Mouse (Mus musculus) forebrain, embryonic 16.5 days (tissue): ENCODE data around the gene Ppfia3. TPM values are rescaled to one million over a fixed set of nuclear protein-coding genes. Genes with fewer than 3 reads are reported as not detected.

Source experiments
- ATAC-seq: fragments of 200-750 bp; cut with Nextera tagmentation; 2 replicates; pipeline ENCODE4 v1.8.0; 2017; ENCODE audit warnings: mild to moderate bottlenecking, moderate library complexity
- H3K27ac ChIP-seq: fragments of 300-500 bp; sonication (generic); 2 replicates; pipeline ENCODE4 v1.5.1; 2014; ENCODE audit warnings: low read length, control low read depth
- H3K27me3 ChIP-seq: fragments of 300-500 bp; sonication (generic); replicated peaks from 2 replicates; pipeline ENCODE4 v1.6.1; 2014; ENCODE audit warnings: low read length; ENCODE audit not compliant: control insufficient read depth, insufficient read depth
- H3K36me3 ChIP-seq: fragments of 300-500 bp; sonication (generic); 2 replicates; pipeline ENCODE4 v1.6.1; 2014; ENCODE audit not compliant: control insufficient read depth, insufficient read depth
- H3K4me1 ChIP-seq: fragments of 300-500 bp; sonication (generic); replicated peaks from 2 replicates; pipeline ENCODE4 v1.6.1; 2014; ENCODE audit warnings: low read length; ENCODE audit not compliant: control insufficient read depth, insufficient read depth
- H3K4me2 ChIP-seq: fragments of 300-500 bp; sonication (generic); 2 replicates; pipeline ENCODE4 v1.6.1; 2014; ENCODE audit warnings: mild to moderate bottlenecking, low read length, control low read depth
- H3K4me3 ChIP-seq: fragments of 300-500 bp; sonication (generic); replicated peaks from 2 replicates; pipeline ENCODE4 v1.5.1; 2014; ENCODE audit warnings: mild to moderate bottlenecking, low read length, control low read depth
- H3K9ac ChIP-seq: fragments of 300-500 bp; sonication (generic); replicated peaks from 2 replicates; pipeline ENCODE4 v1.6.1; 2014; ENCODE audit warnings: low read depth, low read length, control low read depth
- H3K9me3 ChIP-seq: fragments of 300-500 bp; sonication (generic); 2 replicates; pipeline ENCODE4 v1.6.1; 2016; ENCODE audit warnings: low read length; ENCODE audit not compliant: control insufficient read depth
- WGBS: fragments of 180-500 bp; shearing (Covaris S2); extraction: QIAGEN DNeasy Blood & Tissue Kit; methylation state at CpG from one replicate; pipeline ENCODE4 v1.1.7; 2014; 5-methylcytosine and 5-hydroxymethylcytosine counted together
- polyA plus RNA-seq: library from polyadenylated mRNA; unstranded; fragments of >200 nt; fragmentation: Nextera tagmentation; extraction: Ambion mirVana; gene quantifications from 2 replicates; pipeline ENCODE4 v1.2.1, GENCODE M21; 2015

Ppfia3 gene
- polyA plus RNA-seq, 1 experiment from 2014 or later: 19.7 TPM

GRCm38 (mm10) chr7:45296626-45297025, 70.2 kb downstream of the Ppfia3 start:
- no peaks in the 10 kb centered on the region for H3K36me3 ChIP-seq
- ATAC-seq: no peak
- no peak overlapping the region; the same call in 1 of the 2 replicates for H3K27ac ChIP-seq
- no peaks in the 10 kb centered on the region for H3K9me3 ChIP-seq
- 61% methylated on average over 1 of the region's 1 CpGs for WGBS
- no peak overlapping the region for H3K4me2 ChIP-seq
- no peak overlapping the region for H3K9ac ChIP-seq
- peaks cover 9% of the 10 kb centered on the region; the same call in 1 of the 2 replicates for H3K4me1 ChIP-seq
- no peak overlapping the region for H3K4me3 ChIP-seq
- H3K27me3 ChIP-seq: peaks cover 5% of the 10 kb centered on the region; the same call in 1 of the 2 replicates

Other genes with a start within 250 kb of the Ppfia3 start
- 860 and 958 TPM in 2 replicates for gene Rps11, start 242.6 kb downstream of the Ppfia3 start, polyA plus RNA-seq
- gene Rpl13a, start 238.3 kb downstream of the Ppfia3 start, polyA plus RNA-seq: 722 and 741 TPM in 2 replicates
- not detected in 2 replicates for gene Gm45713, start 230.8 kb downstream of the Ppfia3 start, polyA plus RNA-seq
- gene Flt3l, start 230.6 kb downstream of the Ppfia3 start, polyA plus RNA-seq: 1.1 and 1.4 TPM in 2 replicates
- gene Pih1d1, start 212.7 kb downstream of the Ppfia3 start, polyA plus RNA-seq: 84.2 and 90.2 TPM in 2 replicates
- gene Aldh16a1, start 212.4 kb downstream of the Ppfia3 start, polyA plus RNA-seq: 19.3 and 20.9 TPM in 2 replicates
- 20.1 and 22.8 TPM in 2 replicates for gene Slc17a7, start 203.1 kb downstream of the Ppfia3 start, polyA plus RNA-seq
- 0.51 TPM in 1 of 2 replicates, not detected in the other for gene Gfy, start 187.4 kb downstream of the Ppfia3 start, polyA plus RNA-seq
- 0.63 TPM in 1 of 2 replicates, not detected in the other for gene Pth2, start 186.0 kb downstream of the Ppfia3 start, polyA plus RNA-seq
- gene Ccdc155, start 162.1 kb downstream of the Ppfia3 start, polyA plus RNA-seq: 0.58 and 0.95 TPM in 2 replicates
- gene Dkkl1, start 154.9 kb downstream of the Ppfia3 start, polyA plus RNA-seq: 1.1 and 2.2 TPM in 2 replicates
- gene Tead2, start 151.3 kb downstream of the Ppfia3 start, polyA plus RNA-seq: 73.1 and 79.5 TPM in 2 replicates
- 1.5 and 1.6 TPM in 2 replicates for gene Cd37, start 127.9 kb downstream of the Ppfia3 start, polyA plus RNA-seq
- 0.30 and 0.47 TPM in 2 replicates for gene Slc6a16, start 125.9 kb downstream of the Ppfia3 start, polyA plus RNA-seq
- not detected in 2 replicates for gene Slc6a21, start 89.5 kb downstream of the Ppfia3 start, polyA plus RNA-seq
- 8.2 and 10.1 TPM in 2 replicates for gene Trpm4, start 33.2 kb downstream of the Ppfia3 start, polyA plus RNA-seq
- gene Hrc, start 31.7 kb downstream of the Ppfia3 start, polyA plus RNA-seq: 0.60 TPM in 1 of 2 replicates, not detected in the other
- gene Lin7b, start 3.6 kb upstream of the Ppfia3 start, polyA plus RNA-seq: 6.1 and 18.5 TPM in 2 replicates
- gene Snrnp70, start 28.7 kb upstream of the Ppfia3 start, polyA plus RNA-seq: 206 and 215 TPM in 2 replicates
- gene Kcna7, start 38.6 kb upstream of the Ppfia3 start, polyA plus RNA-seq: not detected in 2 replicates
- 0.10 TPM in 1 of 2 replicates, not detected in the other for gene Ntf5, start 46.7 kb upstream of the Ppfia3 start, polyA plus RNA-seq
- 0.44 and 0.65 TPM in 2 replicates for gene Lhb, start 53.8 kb upstream of the Ppfia3 start, polyA plus RNA-seq
- gene Gys1, start 67.8 kb upstream of the Ppfia3 start, polyA plus RNA-seq: 19.9 and 21.6 TPM in 2 replicates
- gene Ruvbl2, start 71.1 kb upstream of the Ppfia3 start, polyA plus RNA-seq: 137 and 147 TPM in 2 replicates
- gene Ftl1, start 92.9 kb upstream of the Ppfia3 start, polyA plus RNA-seq: 5,701 and 5,899 TPM in 2 replicates
- gene Bax, start 99.9 kb upstream of the Ppfia3 start, polyA plus RNA-seq: 225 and 257 TPM in 2 replicates
- gene Tulp2, start 114.9 kb upstream of the Ppfia3 start, polyA plus RNA-seq: 0.12 TPM in 1 of 2 replicates, not detected in the other
- not detected in 2 replicates for gene Gm45808, start 119.8 kb upstream of the Ppfia3 start, polyA plus RNA-seq
- gene Dhdh, start 121.8 kb upstream of the Ppfia3 start, polyA plus RNA-seq: 2.2 and 3.0 TPM in 2 replicates
- 106 and 107 TPM in 2 replicates for gene Nucb1, start 143.4 kb upstream of the Ppfia3 start, polyA plus RNA-seq
- gene Ppp1r15a, start 159.2 kb upstream of the Ppfia3 start, polyA plus RNA-seq: 14.4 and 16.4 TPM in 2 replicates
- gene Plekha4, start 159.3 kb upstream of the Ppfia3 start, polyA plus RNA-seq: 0.57 and 0.81 TPM in 2 replicates
- not detected in 2 replicates for gene Hsd17b14, start 187.9 kb upstream of the Ppfia3 start, polyA plus RNA-seq
- 24.2 and 24.5 TPM in 2 replicates for gene Bcat2, start 203.1 kb upstream of the Ppfia3 start, polyA plus RNA-seq
- not detected in 2 replicates for gene Fgf21, start 248.5 kb upstream of the Ppfia3 start, polyA plus RNA-seq